Mouse (Mus musculus) heart, postnatal 10 days (tissue): ENCODE measurements around the gene Gpr157. TPM values are rescaled to one million over a fixed set of nuclear protein-coding genes. Genes with fewer than 3 reads are reported as not detected.

Source experiments
- DNase-seq, 2 experiments: peaks; one replicate each; pipeline ENCODE4 v3.0.0; 2021
- intact Hi-C: fragments of 180-260 bp; cut with DNase I; formaldehyde crosslinking; loops from one replicate; pipeline ENCODE4 v1.15.1; 2025
- total RNA-seq, 2 experiments: library from RNA; stranded (reverse); gene quantifications; 2 replicates each; pipeline ENCODE4 v1.2.3; 2021

Gene Gpr157
- total RNA-seq, 2 experiments from 2014 or later, result 23.5 to 24.2 TPM

DNA sequence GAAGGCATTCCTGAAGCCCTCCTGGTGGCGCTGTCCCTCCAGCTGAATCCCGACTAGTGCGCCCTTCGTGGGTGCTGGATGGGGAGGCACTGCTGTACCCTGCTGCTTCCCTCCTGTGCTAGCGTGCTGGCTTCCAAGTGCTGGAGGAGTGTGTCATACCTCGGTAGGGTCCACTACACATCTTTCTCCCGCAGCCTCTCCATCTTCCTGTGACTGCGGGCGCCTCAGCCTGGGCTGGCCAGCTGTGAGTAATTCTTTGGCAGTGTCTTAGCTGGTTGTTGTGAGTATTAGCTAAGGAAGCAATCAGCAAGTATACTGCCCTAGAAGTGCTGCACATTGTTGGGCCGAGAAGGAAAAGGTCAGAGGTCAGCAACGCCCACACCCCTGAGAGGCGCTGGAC lies 18.9 kb upstream of the Gpr157 start:
- DNase-seq, result no peak
- intact Hi-C loops, result no loop called here

DNA sequence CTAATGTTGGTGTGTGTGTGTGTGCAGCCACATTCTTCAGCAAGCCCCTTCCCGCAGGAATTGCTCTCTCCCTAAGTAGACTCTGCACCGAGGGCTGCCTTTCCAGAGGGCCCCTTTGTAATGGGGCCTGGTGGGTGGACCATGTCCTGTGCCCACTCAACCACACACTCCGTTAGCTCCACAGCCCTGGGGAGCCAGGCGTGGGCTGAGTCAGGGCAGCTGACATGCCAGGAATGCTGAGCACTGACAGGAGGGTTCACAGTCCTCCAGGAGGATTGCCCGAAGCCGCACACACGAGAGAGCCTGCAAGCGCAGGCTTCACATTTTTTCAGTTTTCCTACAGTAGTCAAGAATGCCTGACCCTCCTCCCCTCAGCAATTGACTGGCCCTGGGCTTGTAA lies 17.0 kb upstream of the Gpr157 start:
- DNase-seq, result no peak
- intact Hi-C loops, result no loop called here

DNA sequence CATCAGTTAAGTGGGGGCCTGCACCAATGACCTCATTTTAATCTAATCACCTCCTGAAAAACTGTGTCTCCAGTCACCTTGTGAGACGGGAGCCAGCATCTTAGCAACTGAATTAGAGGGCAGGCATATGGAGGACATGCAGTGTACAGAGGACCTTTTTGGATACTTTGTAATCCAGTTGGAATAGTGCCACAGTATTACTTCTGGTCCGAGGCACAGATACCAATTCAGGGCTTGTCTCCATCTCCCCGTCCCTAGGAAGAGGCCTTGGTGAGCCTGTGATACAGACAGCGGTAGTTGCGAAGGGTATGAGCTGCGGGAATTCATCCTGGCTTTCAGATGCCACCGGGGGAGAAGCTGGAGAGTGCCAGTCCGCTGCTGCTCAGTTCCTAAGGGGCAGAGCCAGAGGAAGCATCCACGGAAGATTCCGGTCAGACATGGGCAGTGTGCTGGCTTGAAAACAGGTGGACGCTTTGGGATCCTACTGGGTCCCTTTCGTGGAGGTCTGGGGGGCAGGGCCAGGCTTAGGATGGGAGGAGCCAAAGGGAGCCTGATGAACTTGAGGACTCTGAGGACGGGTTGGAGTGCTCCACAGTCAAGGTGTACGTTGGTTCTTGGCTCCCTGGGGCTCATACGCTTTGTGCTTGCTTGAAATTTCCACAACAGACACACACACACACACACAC lies 14.6 kb upstream of the Gpr157 start:
- no peak for DNase-seq
- intact Hi-C loops, result loop anchor here (2.0 kb wide), 1 partner anchor 38 kb away; no protein-coding TSS in a partner anchor

DNA sequence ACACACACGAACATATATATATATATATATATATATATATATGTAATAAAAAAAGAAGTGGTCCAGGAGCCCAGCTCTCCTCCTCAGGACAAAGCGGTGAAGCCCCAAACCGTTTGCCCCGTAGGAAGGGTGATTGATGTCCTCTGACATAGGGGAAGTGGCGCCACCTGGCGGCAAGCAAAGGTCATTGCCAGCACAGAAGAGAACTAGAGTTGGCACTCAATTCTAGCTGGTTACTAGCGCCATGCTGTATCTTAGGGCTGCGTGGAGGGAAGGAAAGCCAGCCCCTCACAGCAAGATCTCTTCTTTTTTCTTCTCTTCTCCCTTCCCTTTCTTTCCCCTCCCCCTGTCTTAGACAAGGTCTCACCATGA lies 14.1 kb upstream of the Gpr157 start:
- peak; percentile 48 to 74 for DNase-seq
- intact Hi-C loops, result loop anchor here (2.0 kb wide), 1 partner anchor 38 kb away; no protein-coding TSS in a partner anchor

DNA sequence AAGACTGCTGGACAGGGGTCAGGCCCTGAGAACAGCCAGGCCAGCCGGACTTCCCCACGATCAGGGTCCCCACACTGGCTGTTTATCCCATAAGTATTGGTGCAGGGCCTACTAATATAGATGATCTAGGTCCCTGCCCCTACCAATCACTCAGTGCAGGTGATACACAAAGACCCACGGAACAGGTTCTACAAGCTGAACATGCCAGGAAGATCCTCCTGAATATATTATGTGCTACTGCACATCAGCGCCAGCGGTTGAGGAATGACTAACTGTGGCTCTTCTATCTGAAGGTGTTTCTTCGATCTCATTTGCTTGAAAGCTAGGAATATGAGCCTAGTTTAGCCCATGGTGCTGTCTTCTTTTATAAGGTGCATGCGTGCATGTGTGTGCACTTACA lies 11.8 kb upstream of the Gpr157 start:
- intact Hi-C loops, result no loop called here
- no peak for DNase-seq

DNA sequence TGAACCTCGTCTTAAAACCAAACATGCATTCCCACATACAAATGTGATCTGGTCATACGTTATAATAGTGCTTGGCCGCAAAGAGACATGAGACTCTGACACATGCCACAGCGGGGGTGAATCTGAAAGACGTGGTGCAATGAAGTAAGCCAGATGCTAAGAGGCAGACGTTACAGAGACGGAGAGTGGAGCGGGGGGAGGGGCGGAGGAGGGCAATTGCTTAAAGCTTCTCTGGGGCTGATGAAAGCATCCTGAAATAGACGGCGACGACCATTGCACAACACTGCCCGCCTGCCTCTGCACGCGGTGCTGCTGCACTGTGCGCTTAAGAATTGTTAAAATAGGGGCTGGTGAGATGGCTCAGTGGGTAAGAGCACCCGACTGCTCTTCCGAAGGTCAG lies 11.0 kb upstream of the Gpr157 start:
- intact Hi-C loops, result no loop called here
- DNase-seq, result peak; percentile 50 to 55

DNA sequence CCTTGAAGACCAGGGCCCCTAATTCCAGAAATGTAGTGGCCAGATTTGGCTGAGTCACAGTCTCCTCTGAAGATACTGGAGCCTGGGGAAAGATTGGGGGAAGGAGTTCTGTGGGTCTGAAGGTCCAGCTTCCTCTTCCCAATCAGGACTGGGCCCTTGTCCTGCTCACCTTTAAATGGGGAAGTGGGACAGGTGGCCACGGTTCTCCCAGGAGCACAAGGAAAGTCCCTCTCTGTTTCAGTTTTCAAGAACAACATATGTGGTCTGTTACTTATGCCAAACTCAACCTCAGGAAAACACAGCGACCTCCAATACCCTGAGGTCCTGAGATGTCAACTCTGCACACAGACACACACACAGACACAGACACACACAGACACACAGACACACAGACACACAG lies 8.5 kb upstream of the Gpr157 start:
- DNase-seq, result no peak
- intact Hi-C loops, result no loop called here

DNA sequence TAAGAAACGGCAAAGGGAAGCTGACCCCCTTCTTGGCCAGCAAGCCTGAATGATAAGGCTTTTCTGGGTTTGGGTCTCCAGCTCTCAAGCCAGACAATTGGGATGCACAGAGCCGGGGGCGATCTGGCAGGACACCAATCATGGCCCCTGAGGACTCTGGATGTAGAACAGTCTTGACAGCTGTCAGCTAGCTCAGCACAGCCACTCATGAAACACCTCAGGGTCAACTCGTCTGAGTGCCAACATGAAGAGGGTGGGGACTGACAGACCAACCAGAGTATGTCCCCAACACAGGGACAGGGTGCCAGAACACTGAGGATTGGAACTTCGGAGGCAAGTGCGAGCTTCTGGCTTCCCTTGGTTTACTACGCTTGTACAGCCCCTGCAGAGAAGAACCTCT lies 7.9 kb upstream of the Gpr157 start:
- intact Hi-C loops, result no loop called here
- peak in 1 of 2 experiments; percentile 40 for DNase-seq

DNA sequence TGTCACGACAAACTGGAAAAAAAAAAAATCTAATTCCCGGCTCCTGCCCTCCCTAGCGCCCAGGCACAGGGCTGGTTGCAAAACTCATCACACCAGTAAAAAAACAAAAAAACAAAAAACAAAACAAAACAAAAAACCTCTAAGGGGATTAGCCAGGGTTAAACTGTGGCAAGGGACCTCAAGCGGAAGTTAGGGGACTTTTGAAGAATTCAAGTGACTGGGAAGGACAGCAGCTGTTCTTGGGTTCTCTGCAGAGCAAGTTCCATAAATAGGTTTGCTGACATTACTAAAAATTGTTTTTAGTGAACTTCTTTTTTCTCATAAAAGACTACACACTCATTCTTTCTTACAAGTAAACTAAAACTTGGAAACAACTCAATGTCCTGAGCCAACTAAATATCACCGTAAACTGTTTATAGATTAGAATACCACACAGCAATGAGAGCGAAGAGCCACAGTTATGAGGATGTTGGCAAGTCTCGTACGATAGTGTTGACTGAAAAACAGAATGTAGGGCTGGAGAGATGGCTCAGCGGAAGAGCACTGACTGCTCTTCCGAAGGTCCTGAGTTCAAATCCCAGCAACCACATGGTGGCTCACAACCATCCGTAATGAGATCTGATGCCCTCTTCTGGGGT lies 6.7 kb upstream of the Gpr157 start:
- intact Hi-C loops, result no loop called here
- no peak for DNase-seq

DNA sequence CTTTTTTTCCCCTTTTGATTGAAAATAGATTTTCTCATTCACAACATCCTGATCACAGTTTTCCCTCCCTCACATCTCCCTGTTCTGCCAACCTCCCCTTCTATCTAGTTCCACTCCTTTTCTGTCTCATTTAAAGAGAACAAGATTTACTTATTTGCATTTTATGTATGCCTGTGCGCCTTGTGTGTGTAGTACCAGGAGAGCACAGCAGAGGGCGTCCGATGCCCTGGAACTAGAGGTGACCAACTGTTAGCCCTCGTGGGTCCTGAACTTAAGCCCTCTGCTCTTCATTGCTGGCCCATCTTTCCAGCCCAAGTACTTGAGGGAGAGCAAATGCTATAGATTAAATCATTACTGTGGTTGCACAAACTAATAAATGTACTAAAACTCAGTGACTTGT lies 1.8 kb upstream of the Gpr157 start:
- intact Hi-C loops, result loop anchor here (5.0 kb wide), 1 partner anchor 983 kb away; the partner anchor contains the start of gene Dffa
- no peak for DNase-seq

DNA sequence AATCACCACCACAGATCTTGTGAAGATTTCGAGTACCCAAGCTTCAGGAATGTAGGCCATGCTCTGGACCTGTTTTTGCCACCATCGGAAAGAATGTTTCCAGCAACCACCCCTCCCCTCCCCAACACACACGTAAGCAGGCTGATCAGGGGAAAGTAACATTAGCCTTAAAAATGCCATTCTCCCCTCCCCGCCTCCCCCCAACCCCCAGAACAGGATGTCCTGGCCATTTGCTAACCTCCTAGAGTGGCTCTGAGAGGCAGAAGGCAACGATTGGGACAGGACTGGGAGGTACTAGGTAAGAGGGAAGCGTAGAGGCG lies 364 bp upstream of the Gpr157 start:
- DNase-seq, result no peak
- intact Hi-C loops, result loop anchor here (5.0 kb wide), 1 partner anchor 984 kb away; the partner anchor contains the start of gene Dffa

DNA sequence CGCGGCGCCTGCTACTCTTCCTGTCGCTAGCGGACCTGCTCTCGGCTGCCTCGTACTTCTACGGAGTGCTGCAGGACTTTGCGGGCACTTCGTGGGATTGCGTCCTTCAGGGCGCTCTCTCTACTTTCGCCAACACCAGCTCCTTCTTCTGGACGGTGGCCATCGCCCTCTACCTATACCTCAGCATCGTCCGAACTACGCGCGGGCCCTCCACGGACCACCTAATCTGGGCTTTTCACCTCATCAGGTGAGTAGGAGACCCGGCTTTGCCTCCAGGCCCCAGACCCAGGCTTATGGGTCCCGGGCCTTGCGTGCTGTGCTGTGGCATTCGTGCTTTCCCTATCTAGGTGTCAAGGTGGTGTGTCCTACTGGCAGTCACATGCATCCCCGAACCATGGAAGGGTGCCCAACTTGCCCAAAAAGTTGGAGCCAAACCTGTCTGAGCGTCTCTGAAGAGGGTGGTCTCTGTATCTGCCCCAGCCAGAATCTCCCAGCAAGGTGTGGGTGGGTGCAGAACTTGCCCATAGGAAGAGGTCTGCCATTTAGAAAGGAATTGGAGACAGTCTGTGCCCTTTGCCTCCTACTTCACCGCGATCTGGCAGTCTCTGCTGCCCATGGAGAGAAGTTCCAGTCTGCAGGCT lies 845 bp downstream of the Gpr157 start:
- intact Hi-C loops, result loop anchor here (5.0 kb wide), 1 partner anchor 986 kb away; the partner anchor contains the start of gene Dffa
- peak in 1 of 2 experiments; percentile 44 for DNase-seq

DNA sequence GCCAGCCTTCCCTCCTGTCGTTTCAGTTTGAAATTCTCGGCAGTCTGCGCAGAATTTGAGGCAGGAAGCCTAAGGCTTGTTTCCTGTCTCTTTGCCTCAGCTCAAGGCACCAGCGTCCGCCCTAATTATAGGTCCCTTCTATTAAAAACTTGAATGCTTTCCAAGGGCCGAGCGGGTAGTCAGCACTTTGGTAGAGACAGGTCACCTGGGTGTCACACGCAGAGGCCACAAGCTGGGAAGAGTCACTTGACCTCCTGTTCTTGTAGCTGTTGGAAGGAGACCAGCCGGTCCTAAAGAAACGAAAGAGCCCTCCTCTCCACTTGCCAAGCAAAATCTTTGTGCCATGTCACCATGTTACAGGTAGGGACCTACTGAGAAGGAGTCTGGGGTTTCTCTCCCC lies 2.0 kb downstream of the Gpr157 start:
- peak; percentile 67 to 81 for DNase-seq
- intact Hi-C loops, result loop anchor here (5.0 kb wide), 1 partner anchor 987 kb away; the partner anchor contains the start of gene Dffa

DNA sequence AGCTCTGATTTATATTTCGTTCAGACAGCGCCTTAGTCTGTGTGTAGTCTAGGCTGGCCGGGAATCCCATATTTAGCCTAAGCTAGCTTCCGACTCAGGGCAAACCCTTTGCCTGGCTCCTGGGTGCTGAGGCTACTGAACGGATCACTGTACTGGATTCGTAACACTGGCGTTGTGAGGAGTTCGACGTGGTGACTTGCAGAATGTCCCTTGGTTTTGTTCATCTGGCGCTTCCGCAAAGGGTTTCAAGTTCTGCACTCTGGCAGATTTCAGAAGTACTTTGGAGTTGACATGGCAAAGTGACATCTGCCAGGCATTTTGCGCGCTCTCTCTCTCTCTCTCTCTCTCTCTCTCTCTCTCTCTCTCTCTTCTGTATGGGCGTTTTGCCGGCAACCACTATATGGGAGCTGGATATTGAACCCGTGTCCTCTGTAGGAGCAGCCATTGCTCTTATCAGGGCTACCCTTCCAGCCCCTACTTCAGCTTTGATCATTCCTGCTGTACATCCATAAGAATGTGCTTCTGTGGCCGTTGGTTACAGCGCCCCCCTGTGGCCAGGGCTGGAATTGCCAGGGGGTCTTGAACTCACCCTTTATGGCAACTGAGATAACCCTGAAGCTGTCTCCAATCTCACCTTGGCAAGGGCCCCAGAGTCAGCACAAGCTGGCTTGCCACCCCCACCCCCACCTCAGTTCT lies 4.9 kb downstream of the Gpr157 start:
- DNase-seq, result peak in 1 of 2 experiments; percentile 63
- intact Hi-C loops, result no loop called here

DNA sequence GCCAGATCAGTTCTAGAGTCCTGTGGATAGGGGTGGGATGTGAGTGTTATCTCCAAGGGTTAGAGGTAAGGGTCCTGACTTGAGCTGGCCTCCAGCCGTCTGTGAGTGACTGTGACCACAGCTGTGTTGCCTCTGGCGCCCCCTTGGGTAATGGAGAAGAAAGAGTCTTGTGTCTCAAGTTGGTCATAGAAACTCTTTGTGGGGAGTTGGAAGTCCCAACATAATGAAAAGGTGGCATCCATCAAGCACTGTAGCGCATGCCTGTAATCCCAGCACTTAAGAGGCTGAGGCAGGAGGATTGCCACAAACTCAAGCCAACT lies 5.4 kb downstream of the Gpr157 start:
- DNase-seq, result no peak
- intact Hi-C loops, result no loop called here

DNA sequence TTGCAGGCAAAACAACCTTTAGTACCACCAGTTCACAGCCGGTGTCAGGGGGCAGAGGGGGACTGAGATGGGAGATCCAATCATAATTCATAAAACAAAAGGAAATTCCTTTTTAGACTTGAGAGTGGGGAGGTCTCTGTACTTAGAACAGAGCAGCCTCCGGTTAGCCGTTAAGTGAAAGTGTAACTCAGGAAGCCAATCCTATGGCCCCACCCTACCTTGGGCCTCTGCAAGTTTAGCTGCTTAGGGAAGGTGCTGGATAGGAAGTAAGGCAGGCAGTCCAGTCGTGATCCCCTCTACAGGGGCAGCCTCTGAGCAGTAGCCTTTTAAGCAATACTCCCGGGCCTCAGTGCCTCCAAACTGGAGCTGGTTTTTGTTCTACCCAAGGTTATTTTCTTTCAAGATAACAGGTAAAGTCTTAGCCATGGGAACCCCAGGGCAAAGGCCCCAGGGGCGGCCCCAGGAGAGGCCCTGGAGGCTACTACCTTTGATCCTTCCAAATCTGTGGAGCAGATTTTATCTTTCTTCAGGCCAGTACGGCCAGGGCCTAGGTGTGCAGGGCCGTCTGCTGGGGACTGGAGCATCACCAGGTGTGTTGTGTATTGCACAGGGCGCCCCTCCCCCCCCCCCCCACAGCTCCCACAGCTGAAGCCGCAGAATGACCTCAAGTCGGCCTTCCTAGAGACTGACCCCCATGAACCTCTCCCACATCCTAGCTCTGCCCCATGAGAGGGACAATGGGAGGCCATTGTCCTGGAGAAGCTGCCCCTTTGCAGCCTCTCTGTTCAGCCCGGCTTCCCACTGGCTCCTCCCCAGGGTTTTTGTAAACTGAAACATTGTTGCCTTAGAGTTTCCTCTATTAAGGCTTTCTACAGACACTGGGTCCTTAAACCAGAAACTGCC lies 6.6 kb downstream of the Gpr157 start:
- intact Hi-C loops, result no loop called here

DNA sequence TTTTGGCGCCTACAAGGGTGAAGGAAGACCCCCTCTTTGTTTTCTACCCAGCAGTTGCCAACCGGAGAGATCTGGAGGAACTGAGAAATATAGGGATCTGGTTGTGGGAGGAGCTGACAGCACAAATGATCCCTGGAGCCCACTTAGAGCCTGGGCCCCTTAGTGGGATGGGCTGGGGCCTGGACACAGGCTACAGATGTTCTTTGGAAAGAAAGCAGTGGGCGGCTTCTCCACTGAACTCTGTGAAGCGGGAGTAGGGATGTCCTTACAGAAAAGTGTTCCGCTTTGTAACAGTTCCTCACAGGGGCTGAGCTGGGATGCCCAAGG lies 7.3 kb downstream of the Gpr157 start:
- intact Hi-C loops, result no loop called here
- DNase-seq, result no peak

More for the DNA sequence above, 6.6 kb downstream of the Gpr157 start:
- DNase-seq, result no peak

DNA sequence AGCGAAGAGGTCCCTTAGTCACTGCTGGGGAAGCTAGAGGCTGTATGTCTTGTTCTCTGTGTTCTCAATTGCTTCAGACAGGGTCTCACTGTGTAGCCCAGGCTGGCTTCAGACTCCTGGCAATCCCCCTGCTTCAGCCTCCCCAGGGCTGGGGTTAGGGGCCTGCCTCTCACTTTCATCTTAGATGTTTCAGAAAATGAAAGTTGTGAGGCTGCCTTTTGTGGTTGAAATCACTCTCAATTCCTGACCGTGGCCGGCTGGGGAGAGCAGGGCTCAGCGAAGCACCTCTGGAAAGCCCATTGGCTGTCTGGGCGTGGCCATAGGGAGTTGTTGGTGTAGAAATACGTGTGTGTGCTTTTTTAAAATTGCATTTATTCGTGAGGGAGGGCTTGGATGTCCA lies 9.1 kb downstream of the Gpr157 start:
- no peak for DNase-seq
- intact Hi-C loops, result loop anchor here (5.0 kb wide), 1 partner anchor 289 kb away; no protein-coding TSS in a partner anchor

DNA sequence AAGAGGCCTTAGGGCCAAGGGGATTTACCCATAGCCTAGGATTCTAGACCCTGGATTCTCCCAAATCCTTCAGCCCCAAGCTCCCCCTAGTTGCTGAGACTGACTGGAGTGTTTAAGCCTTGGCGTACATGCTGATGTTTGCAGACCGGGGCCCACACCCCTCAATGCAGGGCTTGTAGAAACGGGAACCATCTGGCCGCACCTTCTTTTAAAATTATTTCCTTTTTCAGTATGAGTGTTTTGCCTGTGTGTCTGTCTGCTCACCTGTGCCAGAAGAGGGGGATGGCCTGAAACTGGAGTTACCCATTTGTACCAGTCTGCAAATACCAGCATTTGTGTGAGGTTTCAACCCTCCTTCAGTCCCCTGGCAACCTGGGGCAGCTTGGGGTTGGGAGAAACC lies 10.7 kb downstream of the Gpr157 start:
- intact Hi-C loops, result loop anchor here (5.0 kb wide), 1 partner anchor 291 kb away; no protein-coding TSS in a partner anchor

DNA sequence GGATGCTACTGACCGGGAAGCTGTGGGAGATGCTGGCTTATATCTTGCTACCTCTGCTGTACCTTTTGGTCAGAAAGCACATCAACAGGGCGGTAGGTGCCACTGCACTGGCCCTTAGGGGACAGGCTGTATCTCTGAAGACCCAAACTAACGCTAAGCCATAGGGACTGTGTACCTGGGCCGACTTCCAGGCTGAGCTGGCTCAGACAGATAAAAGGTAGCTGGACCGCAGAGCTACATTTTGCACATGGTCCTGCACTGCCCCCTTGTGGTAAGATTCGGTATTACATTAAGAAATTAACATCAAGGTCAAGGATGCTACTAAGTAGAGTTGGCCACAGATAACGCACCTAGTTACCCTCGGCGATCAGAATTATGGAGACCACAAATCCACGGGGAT lies 11.7 kb downstream of the Gpr157 start:
- intact Hi-C loops, result loop anchor here (1.0 to 5.0 kb wide), 2 partner anchors 64 to 292 kb away; no protein-coding TSS in a partner anchor
- peak; percentile 83 to 90 for DNase-seq

More for the DNA sequence above, 10.7 kb downstream of the Gpr157 start:
- DNase-seq, result no peak
